Mouse (Mus musculus) liver, postnatal 0 days (tissue): ENCODE results near the gene Slbp.

Experiments
- CTCF ChIP-seq: sonication (generic); IDR thresholded peaks from 2 replicates; pipeline ENCODE4 v1.5.1; 2016; ENCODE audit warnings: antibody characterized with exemption, low read depth
- EP300 ChIP-seq: IDR thresholded peaks from 2 replicates; pipeline ENCODE4 v1.6.1; 2016; ENCODE audit warnings: antibody characterized with exemption, low read depth, mild to moderate bottlenecking

- TF ChIP-seq CTCF (no peak), EP300 (no peak)
Measured at GRCm38 (mm10) chr5:33614391-33614790, 38.0 kb downstream of the Slbp start.
